Mouse (Mus musculus): Measurements from ENCODE around the gene Zfp810. TPM values are rescaled to one million over a fixed set of nuclear protein-coding genes. Genes with fewer than 3 reads are reported as not detected.

Zfp810 gene
- polyA plus RNA-seq, 1 experiment = 20.5 TPM

- Histone ChIP-seq H3K4me1 (ENCODE audit: control insufficient read depth, insufficient read depth, low read length) (no peaks in the 10 kb centered on the region), H3K4me3 (replicated peaks; ENCODE audit: control insufficient read depth, low read depth, low read length) (no peak overlapping the region), H3K27ac (ENCODE audit: control insufficient read depth, insufficient read depth, low read depth, low read length, poor library complexity) (no peak overlapping the region)
- 51% methylated on average over 4 of the region's 4 CpGs for WGBS
- TF ChIP-seq CTCF (IDR thresholded peaks at IDR 0.05; ENCODE audit: control insufficient read depth, insufficient read depth, low read length) (no peak), POLR2A (IDR thresholded peaks at IDR 0.05; ENCODE audit: borderline replicate concordance, control insufficient read depth, low read depth, low read length) (no peak)
Measured at GRCm38 (mm10) chr9:22256579-22256978, 50.9 kb downstream of the Zfp810 start.

DNA sequence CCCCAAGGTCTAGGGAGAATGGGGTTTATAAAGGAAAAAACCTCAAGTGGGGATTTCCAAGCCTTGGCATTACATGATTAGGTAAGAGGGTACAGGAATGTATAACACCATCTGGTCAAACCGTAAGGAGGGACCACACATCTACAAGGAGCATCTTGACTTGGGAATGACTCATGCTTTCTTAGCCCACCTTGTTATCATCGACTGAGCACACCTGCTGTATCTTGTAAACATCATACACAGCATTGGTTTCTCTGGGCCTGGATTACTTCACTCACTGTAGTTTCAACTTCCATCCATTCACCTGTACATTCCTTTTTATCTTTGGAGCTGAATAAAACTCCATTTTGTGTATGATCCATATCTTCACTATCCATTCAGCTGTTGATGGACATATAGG is 63.2 kb downstream of the Zfp810 start:
- Histone ChIP-seq H3K4me3 (replicated peaks; ENCODE audit: control insufficient read depth, low read depth, low read length) (no peak overlapping the region), H3K4me1 (ENCODE audit: control insufficient read depth, insufficient read depth, low read length) (no peaks in the 10 kb centered on the region), H3K27ac (ENCODE audit: control insufficient read depth, insufficient read depth, low read depth, low read length, poor library complexity) (no peak overlapping the region)
- 87% methylated on average over 2 of the region's 2 CpGs for WGBS
- TF ChIP-seq POLR2A (IDR thresholded peaks at IDR 0.05; ENCODE audit: borderline replicate concordance, control insufficient read depth, low read depth, low read length) = no peak
- no peak for TF ChIP-seq CTCF (IDR thresholded peaks at IDR 0.05; ENCODE audit: control insufficient read depth, insufficient read depth, low read length)

- Histone ChIP-seq H3K4me3 (replicated peaks; ENCODE audit: control insufficient read depth, low read depth, low read length) (no peak overlapping the region), H3K4me1 (ENCODE audit: control insufficient read depth, insufficient read depth, low read length) (no peaks in the 10 kb centered on the region), H3K27ac (ENCODE audit: control insufficient read depth, insufficient read depth, low read depth, low read length, poor library complexity) (no peak overlapping the region)
- WGBS = 88% methylated on average over 4 of the region's 4 CpGs
- TF ChIP-seq POLR2A (IDR thresholded peaks at IDR 0.05; ENCODE audit: borderline replicate concordance, control insufficient read depth, low read depth, low read length) (no peak), CTCF (IDR thresholded peaks at IDR 0.05; ENCODE audit: control insufficient read depth, insufficient read depth, low read length) (no peak)
Measured at GRCm38 (mm10) chr9:22240001-22240400, 67.4 kb downstream of the Zfp810 start.

DNA sequence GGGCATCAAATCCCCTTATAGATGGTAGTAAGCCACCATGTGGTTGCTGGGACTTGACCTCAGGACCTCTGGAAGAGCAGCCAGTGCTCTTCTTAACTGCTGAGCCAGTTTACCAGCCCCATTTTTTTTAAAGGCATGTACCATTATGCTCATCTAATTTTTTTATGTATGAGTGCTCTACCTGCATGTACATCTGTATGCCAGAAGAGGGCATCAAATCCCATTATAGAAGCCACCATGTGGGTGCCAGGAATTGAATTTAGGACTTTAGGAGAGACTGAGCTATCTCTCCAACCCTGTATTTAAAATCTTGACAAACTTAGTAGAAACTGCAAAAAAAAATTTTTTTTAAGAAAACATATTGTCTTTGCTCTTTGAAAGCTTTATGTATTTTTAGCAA is 76.9 kb downstream of the Zfp810 start:
- Histone ChIP-seq H3K4me3 (replicated peaks; ENCODE audit: control insufficient read depth, low read depth, low read length) (no peak overlapping the region), H3K4me1 (ENCODE audit: control insufficient read depth, insufficient read depth, low read length) (peaks cover 1% of the 10 kb centered on the region; the same call in 1 of the 2 replicates), H3K27ac (ENCODE audit: control insufficient read depth, insufficient read depth, low read depth, low read length, poor library complexity) (no peak overlapping the region)

DNA sequence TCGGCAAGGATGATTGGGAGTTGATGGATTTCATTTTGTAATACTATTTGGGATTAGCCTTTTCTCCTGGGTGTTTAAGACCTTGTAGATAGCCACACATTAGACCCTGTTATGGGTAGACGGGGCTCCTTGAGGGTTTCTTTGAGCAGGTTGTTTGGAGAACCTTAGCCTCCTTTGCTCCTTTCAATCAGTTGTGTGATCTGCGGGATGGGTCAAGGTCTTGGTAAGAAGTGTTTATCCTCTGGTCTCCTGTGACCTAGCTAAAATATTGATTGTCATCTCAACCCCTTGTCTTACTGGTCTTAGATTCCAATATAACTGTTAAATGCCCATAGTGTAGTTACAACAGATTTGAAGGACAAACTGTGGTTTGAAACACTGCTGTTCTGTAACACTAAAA is 77.4 kb downstream of the Zfp810 start:
- peaks cover 1% of the 10 kb centered on the region; the same call in 1 of the 2 replicates for H3K4me1 ChIP-seq (ENCODE audit: control insufficient read depth, insufficient read depth, low read length)
- 89% methylated on average over 3 of the region's 3 CpGs for WGBS
- TF ChIP-seq CTCF (IDR thresholded peaks at IDR 0.05; ENCODE audit: control insufficient read depth, insufficient read depth, low read length) = no peak
- no peak overlapping the region for H3K4me3 ChIP-seq (replicated peaks; ENCODE audit: control insufficient read depth, low read depth, low read length)
- no peak overlapping the region for H3K27ac ChIP-seq (ENCODE audit: control insufficient read depth, insufficient read depth, low read depth, low read length, poor library complexity)

More for the DNA sequence above, 76.9 kb downstream of the Zfp810 start:
- TF ChIP-seq CTCF (IDR thresholded peaks at IDR 0.05; ENCODE audit: control insufficient read depth, insufficient read depth, low read length) = no peak
- no peak for TF ChIP-seq POLR2A (IDR thresholded peaks at IDR 0.05; ENCODE audit: borderline replicate concordance, control insufficient read depth, low read depth, low read length)

- no peak for TF ChIP-seq CTCF (IDR thresholded peaks at IDR 0.05; ENCODE audit: control insufficient read depth, insufficient read depth, low read length)
- TF ChIP-seq POLR2A (IDR thresholded peaks at IDR 0.05; ENCODE audit: borderline replicate concordance, control insufficient read depth, low read depth, low read length) = no peak
- WGBS = 70% methylated on average over 7 of the region's 7 CpGs
- H3K27ac ChIP-seq (ENCODE audit: control insufficient read depth, insufficient read depth, low read depth, low read length, poor library complexity) = no peak overlapping the region
- peaks cover 1% of the 10 kb centered on the region; the same call in 1 of the 2 replicates for H3K4me1 ChIP-seq (ENCODE audit: control insufficient read depth, insufficient read depth, low read length)
- H3K4me3 ChIP-seq (replicated peaks; ENCODE audit: control insufficient read depth, low read depth, low read length) = no peak overlapping the region
Measured at GRCm38 (mm10) chr9:22229386-22230026, 77.9 kb downstream of the Zfp810 start.

- H3K4me3 ChIP-seq (replicated peaks; ENCODE audit: control insufficient read depth, low read depth, low read length) = no peak overlapping the region
Measured at GRCm38 (mm10) chr9:22226846-22227245, 80.6 kb downstream of the Zfp810 start.

More at GRCm38 (mm10) chr9:22226846-22227245, 80.6 kb downstream of the Zfp810 start:
- Histone ChIP-seq H3K27ac (ENCODE audit: control insufficient read depth, insufficient read depth, low read depth, low read length, poor library complexity) (no peak overlapping the region), H3K4me1 (ENCODE audit: control insufficient read depth, insufficient read depth, low read length) (peaks cover 1% of the 10 kb centered on the region; the same call in 1 of the 2 replicates)
- WGBS = 92% methylated on average over 15 of the region's 15 CpGs
- TF ChIP-seq CTCF (IDR thresholded peaks at IDR 0.05; ENCODE audit: control insufficient read depth, insufficient read depth, low read length) (no peak), POLR2A (IDR thresholded peaks at IDR 0.05; ENCODE audit: borderline replicate concordance, control insufficient read depth, low read depth, low read length) (no peak)

Other genes starting within 250 kb of the Zfp810 start
- gene Gm49318, start 236.4 kb downstream of the Zfp810 start, polyA plus RNA-seq (2011; ENCODE audit: insufficient read depth, insufficient read length, low replicate concordance, missing spikeins) = not detected in 2 replicates
- 12.8 and 15.3 TPM in 2 replicates for gene Zfp653, start 236.3 kb downstream of the Zfp810 start, polyA plus RNA-seq (2011; ENCODE audit: insufficient read depth, insufficient read length, low replicate concordance, missing spikeins)
- gene Ecsit, start 222.2 kb downstream of the Zfp810 start, polyA plus RNA-seq (2011; ENCODE audit: insufficient read depth, insufficient read length, low replicate concordance, missing spikeins) = 10.4 and 18.7 TPM in 2 replicates
- gene Cnn1, start 208.4 kb downstream of the Zfp810 start, polyA plus RNA-seq (2011; ENCODE audit: insufficient read depth, insufficient read length, low replicate concordance, missing spikeins) = not detected in 2 replicates
- gene Elof1, start 190.5 kb downstream of the Zfp810 start, polyA plus RNA-seq (2011; ENCODE audit: insufficient read depth, insufficient read length, low replicate concordance, missing spikeins) = 39.9 and 54.1 TPM in 2 replicates
- 89.7 and 103 TPM in 2 replicates for gene Acp5, start 171.9 kb downstream of the Zfp810 start, polyA plus RNA-seq (2011; ENCODE audit: insufficient read depth, insufficient read length, low replicate concordance, missing spikeins)
- 10.5 and 23.3 TPM in 2 replicates for gene Pigyl, start 150.8 kb downstream of the Zfp810 start, polyA plus RNA-seq (2011; ENCODE audit: insufficient read depth, insufficient read length, low replicate concordance, missing spikeins)
- gene Zfp872, start 119.6 kb downstream of the Zfp810 start, polyA plus RNA-seq (2011; ENCODE audit: insufficient read depth, insufficient read length, low replicate concordance, missing spikeins) = not detected in 2 replicates
- 12.2 and 29.0 TPM in 2 replicates for gene Zfp809, start 81.9 kb downstream of the Zfp810 start, polyA plus RNA-seq (2011; ENCODE audit: insufficient read depth, insufficient read length, low replicate concordance, missing spikeins)
- 1.9 TPM in 1 of 2 replicates, not detected in the other for gene Zfp599, start 47.8 kb downstream of the Zfp810 start, polyA plus RNA-seq (2011; ENCODE audit: insufficient read depth, insufficient read length, low replicate concordance, missing spikeins)
- gene Anln, start 81.5 kb upstream of the Zfp810 start, polyA plus RNA-seq (2011; ENCODE audit: insufficient read depth, insufficient read length, low replicate concordance, missing spikeins) = 26.1 and 35.5 TPM in 2 replicates
- 4.9 and 8.9 TPM in 2 replicates for gene 9530077C05Rik, start 103.9 kb upstream of the Zfp810 start, polyA plus RNA-seq (2011; ENCODE audit: insufficient read depth, insufficient read length, low replicate concordance, missing spikeins)
- not detected in 2 replicates for gene Gm17545, start 146.6 kb upstream of the Zfp810 start, polyA plus RNA-seq (2011; ENCODE audit: insufficient read depth, insufficient read length, low replicate concordance, missing spikeins)
- 42.4 and 64.8 TPM in 2 replicates for gene Rp9, start 162.1 kb upstream of the Zfp810 start, polyA plus RNA-seq (2011; ENCODE audit: insufficient read depth, insufficient read length, low replicate concordance, missing spikeins)
- 4.5 and 8.0 TPM in 2 replicates for gene Bbs9, start 168.1 kb upstream of the Zfp810 start, polyA plus RNA-seq (2011; ENCODE audit: insufficient read depth, insufficient read length, low replicate concordance, missing spikeins)

Measured in bone marrow, adult 2 months (tissue).